Mouse (Mus musculus): ENCODE data around the gene Srl. TPM values are rescaled to one million over a fixed set of nuclear protein-coding genes. Genes with fewer than 3 reads are reported as not detected.
A peak's percentile ranks its signal among the peaks of the same experiment; 100 is the strongest.
"Not testable (repeated sequence)": the region's sequence is repeated elsewhere in the genome, so short reads cannot be mapped to it uniquely, and the experiment has no call there.

The Srl gene
- polyA plus RNA-seq, 1 experiment: 6.9 TPM

- no peaks in the 10 kb centered on the region for H3K27me3 ChIP-seq (replicated peaks; ENCODE audit: control insufficient read depth, insufficient read depth, low read length)
- no peak overlapping the region for H3K27ac ChIP-seq (ENCODE audit: insufficient read depth, low read depth, low read length)
- no peak for DNase-seq
- peaks cover 10% of the 10 kb centered on the region for H3K4me1 ChIP-seq (ENCODE audit: control insufficient read depth, insufficient read depth, low read length)
- TF ChIP-seq CTCF (conservative IDR thresholded peaks at IDR 0.05; ENCODE audit: insufficient read depth, insufficient read length, low read depth, low read length) (no peak), POLR2A (IDR thresholded peaks at IDR 0.05; ENCODE audit: low read depth, low read length) (no peak)
- H3K4me3 ChIP-seq (ENCODE audit: insufficient read depth, low read depth, low read length): no peak overlapping the region
- WGBS: 88% methylated on average over 3 of the region's 3 CpGs
- H3K36me3 ChIP-seq (ENCODE audit: control insufficient read depth, insufficient read depth, low read length): no peaks in the 10 kb centered on the region
Observed at GRCm38 (mm10) chr16:4583807-4584206, 42.2 kb upstream of the Srl start.

- not testable (repeated sequence) for H3K27me3 ChIP-seq (replicated peaks; ENCODE audit: control insufficient read depth, insufficient read depth, low read length); H3K4me1 ChIP-seq (ENCODE audit: control insufficient read depth, insufficient read depth, low read length); H3K27ac ChIP-seq (ENCODE audit: insufficient read depth, low read depth, low read length); H3K36me3 ChIP-seq (ENCODE audit: control insufficient read depth, insufficient read depth, low read length); DNase-seq; H3K4me3 ChIP-seq (ENCODE audit: insufficient read depth, low read depth, low read length)
- WGBS: 97% methylated on average over 4 of the region's 4 CpGs
Observed at GRCm38 (mm10) chr16:4581179-4581578, 39.6 kb upstream of the Srl start.

GRCm38 (mm10) chr16:4578630-4579029, 37.0 kb upstream of the Srl start:
- no peak for TF ChIP-seq CTCF (conservative IDR thresholded peaks at IDR 0.05; ENCODE audit: insufficient read depth, insufficient read length, low read depth, low read length)
- TF ChIP-seq POLR2A (IDR thresholded peaks at IDR 0.05; ENCODE audit: low read depth, low read length): no peak
- 69% methylated on average over 7 of the region's 7 CpGs for WGBS

GRCm38 (mm10) chr16:4576873-4577272, 35.3 kb upstream of the Srl start:
- 47% methylated on average over 2 of the region's 2 CpGs for WGBS
- no peak overlapping the region for H3K4me3 ChIP-seq (ENCODE audit: insufficient read depth, low read depth, low read length)
- H3K36me3 ChIP-seq (ENCODE audit: control insufficient read depth, insufficient read depth, low read length): no peaks in the 10 kb centered on the region
- no peaks in the 10 kb centered on the region for H3K27me3 ChIP-seq (replicated peaks; ENCODE audit: control insufficient read depth, insufficient read depth, low read length)
- TF ChIP-seq POLR2A (IDR thresholded peaks at IDR 0.05; ENCODE audit: low read depth, low read length) (no peak), CTCF (conservative IDR thresholded peaks at IDR 0.05; ENCODE audit: insufficient read depth, insufficient read length, low read depth, low read length) (no peak)
- no peak for DNase-seq
- H3K27ac ChIP-seq (ENCODE audit: insufficient read depth, low read depth, low read length): no peak overlapping the region
- no peaks in the 10 kb centered on the region for H3K4me1 ChIP-seq (ENCODE audit: control insufficient read depth, insufficient read depth, low read length)

More at GRCm38 (mm10) chr16:4578630-4579029, 37.0 kb upstream of the Srl start:
- H3K27ac ChIP-seq (ENCODE audit: insufficient read depth, low read depth, low read length): no peak overlapping the region
- H3K36me3 ChIP-seq (ENCODE audit: control insufficient read depth, insufficient read depth, low read length): no peaks in the 10 kb centered on the region
- no peak overlapping the region for H3K4me3 ChIP-seq (ENCODE audit: insufficient read depth, low read depth, low read length)
- no peaks in the 10 kb centered on the region for H3K27me3 ChIP-seq (replicated peaks; ENCODE audit: control insufficient read depth, insufficient read depth, low read length)
- no peak for DNase-seq
- H3K4me1 ChIP-seq (ENCODE audit: control insufficient read depth, insufficient read depth, low read length): no peaks in the 10 kb centered on the region

GRCm38 (mm10) chr16:4576038-4576437, 34.4 kb upstream of the Srl start:
- WGBS: 45% methylated on average over 2 of the region's 2 CpGs
- TF ChIP-seq POLR2A (IDR thresholded peaks at IDR 0.05; ENCODE audit: low read depth, low read length) (no peak), CTCF (conservative IDR thresholded peaks at IDR 0.05; ENCODE audit: insufficient read depth, insufficient read length, low read depth, low read length) (no peak)
- H3K27ac ChIP-seq (ENCODE audit: insufficient read depth, low read depth, low read length): no peak overlapping the region
- H3K4me3 ChIP-seq (ENCODE audit: insufficient read depth, low read depth, low read length): no peak overlapping the region
- DNase-seq: no peak
- no peaks in the 10 kb centered on the region for H3K36me3 ChIP-seq (ENCODE audit: control insufficient read depth, insufficient read depth, low read length)
- no peaks in the 10 kb centered on the region for H3K27me3 ChIP-seq (replicated peaks; ENCODE audit: control insufficient read depth, insufficient read depth, low read length)
- H3K4me1 ChIP-seq (ENCODE audit: control insufficient read depth, insufficient read depth, low read length): no peaks in the 10 kb centered on the region

GRCm38 (mm10) chr16:4570737-4571136, 29.1 kb upstream of the Srl start:
- Histone ChIP-seq H3K4me1 (ENCODE audit: control insufficient read depth, insufficient read depth, low read length) (no peaks in the 10 kb centered on the region; the same call in 1 of the 2 replicates), H3K27me3 (replicated peaks; ENCODE audit: control insufficient read depth, insufficient read depth, low read length) (no peaks in the 10 kb centered on the region), H3K4me3 (ENCODE audit: insufficient read depth, low read depth, low read length) (no peak overlapping the region), H3K27ac (ENCODE audit: insufficient read depth, low read depth, low read length) (no peak overlapping the region), H3K36me3 (ENCODE audit: control insufficient read depth, insufficient read depth, low read length) (no peaks in the 10 kb centered on the region)
- 72% methylated on average over 4 of the region's 4 CpGs for WGBS
- no peak for TF ChIP-seq CTCF (conservative IDR thresholded peaks at IDR 0.05; ENCODE audit: insufficient read depth, insufficient read length, low read depth, low read length)
- no peak for TF ChIP-seq POLR2A (IDR thresholded peaks at IDR 0.05; ENCODE audit: low read depth, low read length)
- DNase-seq: no peak

GRCm38 (mm10) chr16:4567912-4568311, 26.3 kb upstream of the Srl start:
- Histone ChIP-seq H3K4me1 (ENCODE audit: control insufficient read depth, insufficient read depth, low read length) (no peaks in the 10 kb centered on the region; the same call in 1 of the 2 replicates), H3K27ac (ENCODE audit: insufficient read depth, low read depth, low read length) (no peak overlapping the region), H3K36me3 (ENCODE audit: control insufficient read depth, insufficient read depth, low read length) (no peaks in the 10 kb centered on the region), H3K4me3 (ENCODE audit: insufficient read depth, low read depth, low read length) (no peak overlapping the region), H3K27me3 (replicated peaks; ENCODE audit: control insufficient read depth, insufficient read depth, low read length) (no peaks in the 10 kb centered on the region)
- TF ChIP-seq POLR2A (IDR thresholded peaks at IDR 0.05; ENCODE audit: low read depth, low read length): no peak
- peak; percentile 94 for TF ChIP-seq CTCF (conservative IDR thresholded peaks at IDR 0.05; ENCODE audit: insufficient read depth, insufficient read length, low read depth, low read length)
- WGBS: 11% methylated on average over 4 of the region's 4 CpGs
- peak; percentile 87 for DNase-seq
